ENCODE assay signal across 31 mouse cellular contexts in genomic region chr3:145763642-145763972, GRCm38 (mm10). TPM values are rescaled to one million over a fixed set of nuclear protein-coding genes. Genes with fewer than 3 reads are reported as not detected.
A peak's percentile ranks its signal among the peaks of the same experiment; 100 is the strongest.
DNase-seq lines count a peak whose midpoint lies in the region; ATAC-seq and TF ChIP-seq lines count a peak whose summit lies in the region.
"Had no signal": no experiment of that assay in that cellular context is flagged by ENCODE, and none has a peak within 500 bp of the region (broad histone marks: within the 10 kb centered on the region; RNA-seq: fewer than 3 reads in every experiment).

No protein-coding gene starts in this region.

- peak; percentile 22 for DNase-seq in heart, adult 11 months
- no peak for DNase-seq in heart, postnatal 4 days
- no peak for DNase-seq in kidney, postnatal 0 days (ENCODE audit: low spot score)
- no peak for DNase-seq in kidney, postnatal 25 days
- no peak for DNase-seq in liver, embryonic 14.5 days (ENCODE audit: low read depth in 3 of 3, low spot score in 3 of 3)
- no peak for DNase-seq in embryo, embryonic 11 days
- no peak for DNase-seq in adrenal gland, adult (ENCODE audit: inconsistent age in 2 of 2, low spot score in 1 of 2)
- no peak for DNase-seq in adrenal gland, adult 18-20 months (ENCODE audit: low spot score in 2 of 2)
- DNase-seq: adrenal gland, postnatal 10 days; cerebellum, adult 8-10 months; cerebellum, postnatal 25 days; gastrocnemius, postnatal 14 days; lung, adult 2 months; lung, postnatal 10 days; midbrain, embryonic 14.5 days; right cerebral cortex, adult 18-20 months; right cerebral cortex, postnatal 4 days; thymus, adult 18-20 months; thymus, postnatal 25 days had no signal

- peak overlapping the region; percentile 73 for H3K27ac ChIP-seq in kidney, postnatal 0 days
- H3K27ac ChIP-seq in liver, embryonic 14.5 days, result no peak overlapping the region; the same call in 1 of the 2 replicates
- H3K27ac ChIP-seq: forebrain, embryonic 13.5 days; heart, embryonic 10.5 days; heart, embryonic 15.5 days; hindbrain, embryonic 12.5 days; hindbrain, postnatal 0 days; left cerebral cortex, adult 2 months; limb, embryonic 12.5 days; stomach, postnatal 0 days had no signal

- peaks cover 6% of the 10 kb centered on the region; the same call in 1 of the 2 replicates for H3K4me1 ChIP-seq in kidney, postnatal 0 days (replicated peaks; ENCODE audit: insufficient read depth, low read length)
- H3K4me1 ChIP-seq in liver, embryonic 14.5 days (replicated peaks; ENCODE audit: control insufficient read depth in 2 of 2, insufficient read depth in 2 of 2, low read length in 1 of 2), result peaks cover 0 to 5% of the 10 kb centered on the region in 2 experiments; a peak in 2 of 4 replicates

- H3K9ac ChIP-seq in kidney, postnatal 0 days (ENCODE audit: low read depth, low read length), result no peak overlapping the region
- no peak overlapping the region for H3K9ac ChIP-seq in liver, embryonic 14.5 days (replicated peaks)
- H3K9ac ChIP-seq: forebrain, embryonic 13.5 days; heart, embryonic 15.5 days; hindbrain, embryonic 12.5 days; limb, embryonic 12.5 days had no signal

- TF ChIP-seq EP300 in liver, embryonic 14.5 days (IDR thresholded peaks at IDR 0.05; ENCODE audit: low read depth), result no peak

- peak; percentile 59 for ATAC-seq in kidney, postnatal 0 days (replicated peaks; ENCODE audit: low FRiP score, low read depth)
- no peak for ATAC-seq in liver, embryonic 14.5 days (ENCODE audit: insufficient read depth)
- ATAC-seq: activated CD4-positive, CD25-positive, alpha-beta regulatory T cell, adult 4 months; forebrain, embryonic 13.5 days; hindbrain, postnatal 0 days had no signal

- H3K4me2 ChIP-seq in kidney, postnatal 0 days (ENCODE audit: low read length), result no peak overlapping the region
- peak overlapping the region; percentile 15; the same call in 1 of the 2 replicates for H3K4me2 ChIP-seq in liver, embryonic 14.5 days (ENCODE audit: low read depth)
- H3K4me2 ChIP-seq: forebrain, embryonic 13.5 days; heart, embryonic 15.5 days; hindbrain, embryonic 12.5 days; limb, embryonic 12.5 days had no signal

- H3K4me3 ChIP-seq in kidney, postnatal 0 days (replicated peaks; ENCODE audit: low read depth, low read length), result no peak overlapping the region
- no peak overlapping the region for H3K4me3 ChIP-seq in liver, embryonic 14.5 days (ENCODE audit: insufficient read depth in 1 of 2, low read depth in 2 of 2, low read length in 2 of 2)
- H3K4me3 ChIP-seq: forebrain, embryonic 13.5 days; heart, embryonic 10.5 days; heart, embryonic 15.5 days; hindbrain, embryonic 12.5 days; left cerebral cortex, adult 2 months; limb, embryonic 12.5 days had no signal

- TF ChIP-seq CTCF in kidney, postnatal 0 days (IDR thresholded peaks at IDR 0.05; ENCODE audit: low read depth), result no peak
- no peak for TF ChIP-seq CTCF in liver, embryonic 14.5 days (IDR thresholded peaks at IDR 0.05; ENCODE audit: low read depth)

- no peaks in the 10 kb centered on the region for H3K9me3 ChIP-seq in kidney, postnatal 0 days (replicated peaks; ENCODE audit: low read length)
- no peaks in the 10 kb centered on the region for H3K9me3 ChIP-seq in liver, embryonic 14.5 days (ENCODE audit: control insufficient read depth, low read length)
- H3K9me3 ChIP-seq: forebrain, embryonic 13.5 days; heart, embryonic 10.5 days; heart, embryonic 15.5 days; hindbrain, embryonic 12.5 days; limb, embryonic 12.5 days had no signal

- H3K27me3 ChIP-seq in kidney, postnatal 0 days (ENCODE audit: insufficient read depth, low read length), result no peaks in the 10 kb centered on the region
- H3K27me3 ChIP-seq in liver, embryonic 14.5 days (ENCODE audit: control insufficient read depth, insufficient read depth, low read length), result peaks cover 8% of the 10 kb centered on the region
- H3K27me3 ChIP-seq: CH12.LX; forebrain, embryonic 13.5 days; hindbrain, embryonic 12.5 days had no signal

- WGBS in kidney, postnatal 0 days, result 82% methylated on average over 3 of the region's 3 CpGs
- 87% methylated on average over 3 of the region's 3 CpGs for WGBS in liver, embryonic 14.5 days (ENCODE audit: insufficient replicate concordance)

- H3K36me3 ChIP-seq in kidney, postnatal 0 days (ENCODE audit: insufficient read depth, low read length), result no peaks in the 10 kb centered on the region
- H3K36me3 ChIP-seq in liver, embryonic 14.5 days (replicated peaks; ENCODE audit: control insufficient read depth, insufficient read depth, low read depth), result no peaks in the 10 kb centered on the region
- H3K36me3 ChIP-seq: heart, embryonic 10.5 days; heart, embryonic 15.5 days; hindbrain, embryonic 12.5 days; limb, embryonic 12.5 days had no signal

RNA-seq across cellular contexts. Expression of gene Ddah1, which starts 5.1 kb away (rescaled TPM):
- total RNA-seq in heart, postnatal 4 days (2021), result 10 to 100 TPM; 15.5 to 15.9 TPM
- polyA plus RNA-seq in kidney, postnatal 0 days (2015; fragmentation: Nextera tagmentation; extraction: Ambion mirVana), result 108 and 119 TPM in 2 replicates
- polyA plus RNA-seq in liver, embryonic 14.5 days (2012; rRNA removed), result 15.6 and 15.8 TPM in 2 replicates
- 31.7 and 32.1 TPM in 2 replicates for polyA plus RNA-seq in liver, embryonic 14.5 days (2014; fragmentation: Nextera tagmentation; extraction: Ambion mirVana)
- 1 to 10 TPM; 2.4 to 3.5 TPM for total RNA-seq in adrenal gland, adult 18-20 months (2021)
- total RNA-seq: CH12.LX; granulocyte monocyte progenitor cell, adult 5-6 weeks; neutrophil, adult 5-6 weeks had no signal
- polyA plus RNA-seq: activated CD4-positive, CD25-positive, alpha-beta regulatory T cell, adult 4 months had no signal
